Mouse (Mus musculus): Measurements from ENCODE around the gene Taok2.

- no peak for TF ChIP-seq CTCF (IDR thresholded peaks at IDR 0.05; ENCODE audit: borderline replicate concordance, insufficient read depth, low read depth, low read length)
- TF ChIP-seq POLR2A (IDR thresholded peaks at IDR 0.05; ENCODE audit: borderline replicate concordance, insufficient read depth, low read length), result no peak
Observed at GRCm38 (mm10) chr7:126877239-126877638, 7.3 kb downstream of the Taok2 start.

Data from cerebellum, adult 2 months (tissue).